Mouse (Mus musculus): ENCODE data around the gene Gm20388. TPM values are rescaled to one million over a fixed set of nuclear protein-coding genes. Genes with fewer than 3 reads are reported as not detected.

Gm20388 gene
- total RNA-seq, 2 experiments from 2014 or later: 2.2 to 7.6 TPM

- no peak for TF ChIP-seq CTCF (conservative IDR thresholded peaks at IDR 0.05)
- H3K4me3 ChIP-seq: peak overlapping the region; percentile 0; the same call in 1 of the 2 replicates
- no peak for DNase-seq (ENCODE audit: low spot score in 2 of 2)
- H3K27ac ChIP-seq: peak overlapping the region; percentile 97
Observed at GRCm38 (mm10) chr8:120563348-120563724, 652.7 kb downstream of the Gm20388 start.

- DNase-seq (ENCODE audit: low spot score in 2 of 2): peak in 1 of 2 experiments; percentile 62
- Histone ChIP-seq H3K27ac (peak overlapping the region; percentile 97), H3K4me3 (peak overlapping the region; percentile 0; the same call in 1 of the 2 replicates)
- TF ChIP-seq CTCF (conservative IDR thresholded peaks at IDR 0.05): peak; percentile 53
Observed at GRCm38 (mm10) chr8:120563851-120564837, 653.5 kb downstream of the Gm20388 start.

- peak overlapping the region; percentile 97 for H3K27ac ChIP-seq
- no peak for TF ChIP-seq CTCF (conservative IDR thresholded peaks at IDR 0.05)
Observed at GRCm38 (mm10) chr8:120565151-120565711, 654.6 kb downstream of the Gm20388 start.

GRCm38 (mm10) chr8:120566681-120567080 is 656.0 kb downstream of the Gm20388 start:
- no peak for TF ChIP-seq CTCF (conservative IDR thresholded peaks at IDR 0.05)
- peak overlapping the region; percentile 97 for H3K27ac ChIP-seq
- H3K4me3 ChIP-seq: no peak overlapping the region
- no peak for DNase-seq (ENCODE audit: low spot score in 2 of 2)

More at GRCm38 (mm10) chr8:120565151-120565711, 654.6 kb downstream of the Gm20388 start:
- no peak overlapping the region for H3K4me3 ChIP-seq
- no peak for DNase-seq (ENCODE audit: low spot score in 2 of 2)

- no peak for DNase-seq (ENCODE audit: low spot score in 2 of 2)
- TF ChIP-seq CTCF (conservative IDR thresholded peaks at IDR 0.05): no peak
- no peak overlapping the region for H3K4me3 ChIP-seq
- peak overlapping the region; percentile 97; the same call in 1 of the 2 replicates for H3K27ac ChIP-seq
Observed at GRCm38 (mm10) chr8:120567731-120568130, 657.1 kb downstream of the Gm20388 start.

- Histone ChIP-seq H3K27ac (peak overlapping the region; percentile 97), H3K4me3 (no peak overlapping the region)
- no peak for DNase-seq (ENCODE audit: low spot score in 2 of 2)
- no peak for TF ChIP-seq CTCF (conservative IDR thresholded peaks at IDR 0.05)
Observed at GRCm38 (mm10) chr8:120568164-120568798, 657.6 kb downstream of the Gm20388 start.

- peak; percentile 33 for TF ChIP-seq CTCF (conservative IDR thresholded peaks at IDR 0.05)
- no peak for DNase-seq (ENCODE audit: low spot score in 2 of 2)
Observed at GRCm38 (mm10) chr8:120569123-120569522, 658.5 kb downstream of the Gm20388 start.

GRCm38 (mm10) chr8:120569939-120570715 is 659.5 kb downstream of the Gm20388 start:
- peak; percentile 100; the same call in 1 of the 2 replicates for TF ChIP-seq CTCF (conservative IDR thresholded peaks at IDR 0.05)
- Histone ChIP-seq H3K4me3 (no peak overlapping the region), H3K27ac (peak overlapping the region; percentile 97)
- DNase-seq (ENCODE audit: low spot score in 2 of 2): peak; percentile 75 to 85

More at GRCm38 (mm10) chr8:120569123-120569522, 658.5 kb downstream of the Gm20388 start:
- no peak overlapping the region for H3K4me3 ChIP-seq
- H3K27ac ChIP-seq: peak overlapping the region; percentile 97

- no peak for TF ChIP-seq CTCF (conservative IDR thresholded peaks at IDR 0.05)
- no peak for DNase-seq (ENCODE audit: low spot score in 2 of 2)
- Histone ChIP-seq H3K27ac (peak overlapping the region; percentile 79), H3K4me3 (no peak overlapping the region)
Observed at GRCm38 (mm10) chr8:120571561-120571960, 660.9 kb downstream of the Gm20388 start.

GRCm38 (mm10) chr8:120572534-120572933 is 661.9 kb downstream of the Gm20388 start:
- DNase-seq (ENCODE audit: low spot score in 2 of 2): peak; percentile 83 to 84
- peak; percentile 52 for TF ChIP-seq CTCF (conservative IDR thresholded peaks at IDR 0.05)
- H3K4me3 ChIP-seq: no peak overlapping the region; the same call in 1 of the 2 replicates
- H3K27ac ChIP-seq: peak overlapping the region; percentile 79

- Histone ChIP-seq H3K4me3 (no peak overlapping the region), H3K27ac (peak overlapping the region; percentile 79)
- no peak for DNase-seq (ENCODE audit: low spot score in 2 of 2)
- TF ChIP-seq CTCF (conservative IDR thresholded peaks at IDR 0.05): no peak
Observed at GRCm38 (mm10) chr8:120573866-120574265, 663.2 kb downstream of the Gm20388 start.

GRCm38 (mm10) chr8:120574941-120575340 is 664.3 kb downstream of the Gm20388 start:
- DNase-seq (ENCODE audit: low spot score in 2 of 2): no peak
- no peak overlapping the region for H3K4me3 ChIP-seq
- H3K27ac ChIP-seq: peak overlapping the region; percentile 79
- TF ChIP-seq CTCF (conservative IDR thresholded peaks at IDR 0.05): peak; percentile 19; the same call in 1 of the 2 replicates
